ENCODE assay signal across 8 mouse cellular contexts in the genomic region with DNA sequence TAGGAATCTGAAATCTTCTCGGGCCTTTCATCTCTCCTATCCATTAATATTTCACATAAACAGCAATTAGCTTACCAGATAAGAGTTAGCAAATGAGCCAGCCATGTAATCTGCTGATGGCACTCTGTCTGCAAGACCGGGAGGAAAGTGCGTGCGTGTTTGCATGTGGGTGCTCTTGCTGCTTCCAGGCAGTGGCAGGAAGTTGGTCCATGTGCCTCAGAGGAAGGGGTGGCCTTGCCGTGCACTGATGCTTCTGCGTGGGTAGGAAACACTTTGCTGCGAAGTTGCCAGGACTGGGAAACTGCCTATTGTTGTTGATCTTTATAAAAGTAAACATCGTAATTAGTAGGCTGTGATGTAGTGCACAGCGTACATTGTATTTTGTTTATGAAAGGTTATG. TPM values are rescaled to one million over a fixed set of nuclear protein-coding genes. Genes with fewer than 3 reads are reported as not detected.
DNase-seq lines count a peak whose midpoint lies in the region; ATAC-seq and TF ChIP-seq lines count a peak whose summit lies in the region.

No protein-coding gene starts in this region.

- H3K27me3 ChIP-seq in midbrain, embryonic 15.5 days (replicated peaks), result no peaks in the 10 kb centered on the region
- H3K27me3 ChIP-seq in midbrain, embryonic 10.5 days (ENCODE audit: low read depth, poor library complexity, severe bottlenecking), result no peaks in the 10 kb centered on the region
- H3K27me3 ChIP-seq in kidney, postnatal 0 days (ENCODE audit: insufficient read depth, low read length), result no peaks in the 10 kb centered on the region
- H3K27me3 ChIP-seq in stomach, embryonic 14.5 days (ENCODE audit: control insufficient read depth, insufficient read depth, low read length), result no peaks in the 10 kb centered on the region

- H3K4me2 ChIP-seq in midbrain, embryonic 15.5 days, result no peak overlapping the region
- no peak overlapping the region for H3K4me2 ChIP-seq in kidney, postnatal 0 days (ENCODE audit: low read length)
- no peak overlapping the region for H3K4me2 ChIP-seq in stomach, embryonic 14.5 days (replicated peaks; ENCODE audit: low read depth, low read length)

- no peaks in the 10 kb centered on the region for H3K9me3 ChIP-seq in midbrain, embryonic 15.5 days
- H3K9me3 ChIP-seq in midbrain, embryonic 10.5 days (replicated peaks), result no peaks in the 10 kb centered on the region
- no peaks in the 10 kb centered on the region for H3K9me3 ChIP-seq in kidney, postnatal 0 days (replicated peaks; ENCODE audit: low read length)
- H3K9me3 ChIP-seq in stomach, embryonic 14.5 days (ENCODE audit: control insufficient read depth, low read depth, low read length), result no peaks in the 10 kb centered on the region

- H3K4me3 ChIP-seq in midbrain, embryonic 15.5 days, result no peak overlapping the region
- no peak overlapping the region for H3K4me3 ChIP-seq in midbrain, embryonic 10.5 days
- H3K4me3 ChIP-seq in kidney, postnatal 0 days (replicated peaks; ENCODE audit: low read depth, low read length), result no peak overlapping the region
- no peak overlapping the region for H3K4me3 ChIP-seq in stomach, embryonic 14.5 days (ENCODE audit: low read depth, low read length)

- no peak for ATAC-seq in midbrain, embryonic 15.5 days (replicated peaks)
- no peak for ATAC-seq in kidney, postnatal 0 days (replicated peaks; ENCODE audit: low FRiP score, low read depth)
- no peak for ATAC-seq in stomach, embryonic 14.5 days (ENCODE audit: insufficient number of reproducible peaks, insufficient read depth, low FRiP score, low read depth)

- 51% methylated on average over 9 of the region's 9 CpGs for WGBS in midbrain, embryonic 15.5 days
- 79% methylated on average over 9 of the region's 9 CpGs for WGBS in midbrain, embryonic 10.5 days
- WGBS in kidney, postnatal 0 days, result 37% methylated on average over 9 of the region's 9 CpGs
- 37% methylated on average over 9 of the region's 9 CpGs for WGBS in stomach, embryonic 14.5 days

- no peak for TF ChIP-seq CTCF in kidney, postnatal 0 days (IDR thresholded peaks at IDR 0.05; ENCODE audit: low read depth)

- no peak overlapping the region for H3K9ac ChIP-seq in midbrain, embryonic 15.5 days
- H3K9ac ChIP-seq in kidney, postnatal 0 days (ENCODE audit: low read depth, low read length), result no peak overlapping the region
- H3K9ac ChIP-seq in stomach, embryonic 14.5 days (replicated peaks; ENCODE audit: low read depth, low read length), result no peak overlapping the region

- peak; percentile 34 to 35 for DNase-seq in cerebellum, postnatal 25 days
- no peak for DNase-seq in cerebellum, adult 11 months
- no peak for DNase-seq in midbrain, embryonic 10.5 days (ENCODE audit: low spot score)
- DNase-seq in kidney, postnatal 0 days (ENCODE audit: low spot score), result no peak
- DNase-seq in layer of hippocampus, postnatal 10 days (ENCODE audit: low spot score in 2 of 2), result no peak
- no peak for DNase-seq in frontal cortex, postnatal 36 days (ENCODE audit: low spot score in 2 of 2)

- H3K36me3 ChIP-seq in midbrain, embryonic 15.5 days (replicated peaks), result no peaks in the 10 kb centered on the region
- peaks cover 22% of the 10 kb centered on the region for H3K36me3 ChIP-seq in midbrain, embryonic 10.5 days
- no peaks in the 10 kb centered on the region for H3K36me3 ChIP-seq in kidney, postnatal 0 days (ENCODE audit: insufficient read depth, low read length)
- peaks cover 4% of the 10 kb centered on the region; the same call in 1 of the 2 replicates for H3K36me3 ChIP-seq in stomach, embryonic 14.5 days (ENCODE audit: control insufficient read depth, insufficient read depth, low read length)

- H3K4me1 ChIP-seq in midbrain, embryonic 15.5 days, result peaks cover 55% of the 10 kb centered on the region
- H3K4me1 ChIP-seq in midbrain, embryonic 10.5 days, result peaks cover 35% of the 10 kb centered on the region
- peaks cover 15% of the 10 kb centered on the region for H3K4me1 ChIP-seq in kidney, postnatal 0 days (replicated peaks; ENCODE audit: insufficient read depth, low read length)
- H3K4me1 ChIP-seq in stomach, embryonic 14.5 days (ENCODE audit: control insufficient read depth, insufficient read depth, low read length), result peaks cover 33% of the 10 kb centered on the region

- H3K27ac ChIP-seq in midbrain, embryonic 15.5 days, result peak overlapping the region; percentile 57; the same call in 1 of the 2 replicates
- no peak overlapping the region; the same call in 1 of the 2 replicates for H3K27ac ChIP-seq in midbrain, embryonic 10.5 days (replicated peaks)
- H3K27ac ChIP-seq in kidney, postnatal 0 days, result peak overlapping the region; percentile 56; the same call in 1 of the 2 replicates
- peak overlapping the region; percentile 55; the same call in 1 of the 2 replicates for H3K27ac ChIP-seq in stomach, embryonic 14.5 days (ENCODE audit: low read length)

RNA-seq across cellular contexts. Expression of gene Kat6b, which starts 42.0 kb away (rescaled TPM):
- polyA plus RNA-seq in midbrain, embryonic 15.5 days (2015; fragmentation: Nextera tagmentation; extraction: Ambion mirVana), result 22.9 and 23.7 TPM in 2 replicates
- polyA plus RNA-seq in midbrain, embryonic 10.5 days (2016; fragmentation: Nextera tagmentation; extraction: Ambion mirVana), result 10.4 and 15.8 TPM in 2 replicates
- 7.2 and 7.8 TPM in 2 replicates for polyA plus RNA-seq in kidney, postnatal 0 days (2015; fragmentation: Nextera tagmentation; extraction: Ambion mirVana)
- 28.3 and 32.3 TPM in 2 replicates for polyA plus RNA-seq in stomach, embryonic 14.5 days (2014; fragmentation: Nextera tagmentation; extraction: Ambion mirVana)
- 10 to 100 TPM; 60.3 to 62.0 TPM for total RNA-seq in layer of hippocampus, postnatal 10 days (2021)

Comparison
In these comparisons a context has a peak if more than half of its experiments do, and no peak if none do; other contexts are left out.
1. DNase-seq: peak in cerebellum, postnatal 25 days (2 of 2); none in cerebellum, adult 11 months (single experiment), midbrain, embryonic 10.5 days (single experiment), kidney, postnatal 0 days (single experiment), layer of hippocampus, postnatal 10 days (0 of 2) and frontal cortex, postnatal 36 days (0 of 2).